Mouse (Mus musculus) heart, adult 2 months (tissue): ENCODE data around the gene Mgst1.

Experiments
- CTCF ChIP-seq: fragments of 200-600 bp; IDR thresholded peaks from 2 replicates; pipeline ENCODE4 v1.8.1; 2022; ENCODE audit warnings: antibody characterized with exemption, mild to moderate bottlenecking, moderate library complexity
- EP300 ChIP-seq: fragments of 200-500 bp; IDR thresholded peaks from 2 replicates; pipeline ENCODE4 v1.6.1; 2011; ENCODE audit warnings: low read depth, low read length, control low read depth; ENCODE audit not compliant: insufficient read depth
- POLR2A ChIP-seq: fragments of 200-500 bp; IDR thresholded peaks from 2 replicates; pipeline ENCODE4 v1.6.1; 2011; ENCODE audit warnings: mild to moderate bottlenecking, low read depth, low read length, control low read depth; ENCODE audit not compliant: insufficient read depth

DNA sequence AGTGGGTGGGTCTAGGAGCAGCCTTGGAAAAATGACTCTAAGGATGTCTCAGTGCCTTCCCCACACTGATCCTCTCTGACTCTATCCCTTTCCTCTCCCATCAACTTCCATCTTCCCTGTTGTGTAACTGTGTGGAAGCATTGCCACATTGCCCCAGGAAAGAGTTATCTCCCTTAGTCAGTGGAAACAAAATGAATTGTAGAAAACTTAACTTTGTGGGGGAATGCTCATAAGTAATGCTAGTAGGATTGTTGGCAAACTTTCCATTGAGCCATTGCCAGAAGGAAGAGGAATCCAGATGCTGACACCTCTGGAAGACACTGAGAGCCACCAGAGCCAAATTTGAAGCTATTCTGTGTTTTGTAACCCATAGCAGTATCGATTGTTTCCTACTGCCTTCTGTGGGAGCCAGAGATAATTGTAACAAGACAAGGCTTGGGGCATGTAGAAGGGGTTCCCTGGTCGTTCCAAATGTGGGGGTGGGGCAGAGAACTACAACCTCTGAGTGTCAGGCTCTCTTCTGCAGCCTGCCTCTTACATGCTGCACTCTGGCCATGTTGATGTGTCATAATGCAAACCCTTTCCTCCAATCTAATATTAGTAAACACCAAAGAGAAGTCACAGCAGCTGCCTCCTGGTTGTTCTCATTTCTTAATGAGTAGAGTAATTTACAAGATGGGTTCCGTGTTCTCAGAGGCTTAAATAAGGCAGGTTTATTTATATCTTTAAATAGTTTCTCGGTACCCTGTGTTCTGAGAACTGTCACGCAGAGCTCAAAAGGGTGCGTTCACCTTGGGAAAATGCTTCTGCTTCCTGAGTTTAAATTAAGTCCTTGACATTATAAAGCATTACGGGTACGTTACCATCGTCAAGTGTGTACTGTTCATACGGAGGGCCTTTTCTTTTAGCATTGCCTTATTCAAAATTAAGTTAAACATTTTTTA, 11.5 kb upstream of the Mgst1 start:
- no peak for TF ChIP-seq POLR2A
- no peak for TF ChIP-seq CTCF
- TF ChIP-seq EP300, result no peak
